Comparison of ENCODE assay signal across 8 mouse cellular contexts in the genomic region with DNA sequence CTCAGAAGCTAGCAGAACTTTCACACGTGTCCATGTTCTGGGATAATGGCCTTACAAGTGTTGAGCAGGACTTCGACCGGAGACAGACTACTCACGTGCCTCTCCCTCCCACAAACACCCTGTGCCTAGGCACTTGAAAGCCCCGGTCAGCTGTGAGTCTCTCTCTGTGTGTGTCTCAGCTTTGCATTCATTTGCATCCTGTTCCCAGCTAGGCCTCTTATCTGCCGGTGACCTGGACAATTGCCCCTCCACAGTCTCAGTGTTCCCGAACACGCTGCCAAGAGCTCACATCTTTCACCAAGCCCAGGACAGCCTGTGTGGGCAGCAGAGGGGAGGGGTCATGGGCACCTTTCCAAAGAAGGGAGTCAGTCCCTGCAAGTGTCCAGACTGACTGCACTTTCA. TPM values are rescaled to one million over a fixed set of nuclear protein-coding genes. Genes with fewer than 3 reads are reported as not detected.
A peak's percentile ranks its signal among the peaks of the same experiment; 100 is the strongest.
DNase-seq lines count a peak whose midpoint lies in the region; ATAC-seq and TF ChIP-seq lines count a peak whose summit lies in the region.

No protein-coding gene starts in this region.

- H3K36me3 ChIP-seq in embryonic facial prominence, embryonic 13.5 days, result no peaks in the 10 kb centered on the region
- no peaks in the 10 kb centered on the region for H3K36me3 ChIP-seq in hindbrain, embryonic 13.5 days
- H3K36me3 ChIP-seq in liver, embryonic 16.5 days (ENCODE audit: control insufficient read depth, insufficient read depth), result no peaks in the 10 kb centered on the region

- 9% methylated on average over 8 of the region's 8 CpGs for WGBS in embryonic facial prominence, embryonic 13.5 days
- WGBS in hindbrain, embryonic 13.5 days, result 3% methylated on average over 8 of the region's 8 CpGs
- 8% methylated on average over 8 of the region's 8 CpGs for WGBS in liver, embryonic 16.5 days (ENCODE audit: insufficient replicate concordance)

- no peak for TF ChIP-seq CTCF in gastrocnemius, adult 2 months (IDR thresholded peaks at IDR 0.05)

- H3K9me3 ChIP-seq in embryonic facial prominence, embryonic 13.5 days, result no peaks in the 10 kb centered on the region
- no peaks in the 10 kb centered on the region for H3K9me3 ChIP-seq in hindbrain, embryonic 13.5 days
- H3K9me3 ChIP-seq in liver, embryonic 16.5 days (replicated peaks; ENCODE audit: control insufficient read depth, low read length), result no peaks in the 10 kb centered on the region

- no peak for ATAC-seq in embryonic facial prominence, embryonic 13.5 days (ENCODE audit: insufficient number of reproducible peaks, insufficient read depth, low FRiP score, low TSS enrichment, low read depth)
- no peak for ATAC-seq in hindbrain, embryonic 13.5 days (ENCODE audit: low FRiP score)
- ATAC-seq in liver, embryonic 16.5 days (ENCODE audit: low read depth), result peak; percentile 22

- H3K27me3 ChIP-seq in embryonic facial prominence, embryonic 13.5 days, result peaks cover 57% of the 10 kb centered on the region
- H3K27me3 ChIP-seq in hindbrain, embryonic 13.5 days, result peaks cover 70% of the 10 kb centered on the region
- H3K27me3 ChIP-seq in liver, embryonic 16.5 days (ENCODE audit: control insufficient read depth, insufficient read depth, low read depth, low read length), result peaks cover 38% of the 10 kb centered on the region

- H3K4me1 ChIP-seq in embryonic facial prominence, embryonic 13.5 days, result peaks cover 41% of the 10 kb centered on the region
- H3K4me1 ChIP-seq in hindbrain, embryonic 13.5 days (replicated peaks), result peaks cover 34% of the 10 kb centered on the region
- H3K4me1 ChIP-seq in liver, embryonic 16.5 days (ENCODE audit: control insufficient read depth, low read depth, low read length), result peaks cover 5% of the 10 kb centered on the region

- H3K9ac ChIP-seq in embryonic facial prominence, embryonic 13.5 days, result no peak overlapping the region
- no peak overlapping the region for H3K9ac ChIP-seq in hindbrain, embryonic 13.5 days
- no peak overlapping the region for H3K9ac ChIP-seq in liver, embryonic 16.5 days (ENCODE audit: low read depth, low read length)

- H3K4me3 ChIP-seq in gastrocnemius, adult 2 months, result peak overlapping the region; percentile 94
- H3K4me3 ChIP-seq in embryonic facial prominence, embryonic 13.5 days, result peak overlapping the region; percentile 63; the same call in 1 of the 2 replicates
- H3K4me3 ChIP-seq in hindbrain, embryonic 13.5 days, result peak overlapping the region; percentile 53; the same call in 1 of the 2 replicates
- peak overlapping the region; percentile 65 for H3K4me3 ChIP-seq in liver, embryonic 16.5 days (ENCODE audit: low read depth, low read length)

- DNase-seq in gastrocnemius, adult 2 months, result peak; percentile 59
- DNase-seq in gastrocnemius, adult 8-10 months (ENCODE audit: low spot score in 2 of 2), result no peak
- DNase-seq in testis, postnatal 14 days (ENCODE audit: low spot score), result peak; percentile 88
- DNase-seq in cerebellum, adult 8-10 months, result no peak
- no peak for DNase-seq in layer of hippocampus, postnatal 36 days

- H3K4me2 ChIP-seq in embryonic facial prominence, embryonic 13.5 days, result peak overlapping the region; percentile 96
- no peak overlapping the region; the same call in 1 of the 2 replicates for H3K4me2 ChIP-seq in hindbrain, embryonic 13.5 days
- peak overlapping the region; percentile 64 for H3K4me2 ChIP-seq in liver, embryonic 16.5 days (ENCODE audit: low read depth, low read length)

- intact Hi-C loops in gastrocnemius, adult 2 months (cut with DNase I), result no loop called here

- H3K27ac ChIP-seq in gastrocnemius, adult 2 months, result peak overlapping the region; percentile 93
- no peak overlapping the region for H3K27ac ChIP-seq in embryonic facial prominence, embryonic 13.5 days
- H3K27ac ChIP-seq in hindbrain, embryonic 13.5 days, result no peak overlapping the region
- peak overlapping the region; percentile 77 for H3K27ac ChIP-seq in liver, embryonic 16.5 days (ENCODE audit: low read length)

RNA-seq across cellular contexts. Expression of a gene that starts 0.7 kb away (rescaled TPM):
- 1 to 10 TPM; 6.1 to 6.8 TPM for total RNA-seq in gastrocnemius, adult 2 months (2021)
- total RNA-seq in gastrocnemius, adult 8-10 months (2022), result 1 to 10 TPM; 3.4 to 6.0 (median 4.4) TPM
- 3.0 and 3.2 TPM in 2 replicates for polyA plus RNA-seq in embryonic facial prominence, embryonic 13.5 days (2015; fragmentation: Nextera tagmentation; extraction: Ambion mirVana)
- 1.6 TPM in 2 replicates for polyA plus RNA-seq in hindbrain, embryonic 13.5 days (2015; fragmentation: Nextera tagmentation; extraction: Ambion mirVana)
- 1.8 and 2.1 TPM in 2 replicates for polyA plus RNA-seq in liver, embryonic 16.5 days (2015; fragmentation: Nextera tagmentation; extraction: Ambion mirVana)
- total RNA-seq in layer of hippocampus, postnatal 36 days (2021), result 1 to 10 TPM; 5.1 to 5.8 TPM

RNA-seq across cellular contexts. Expression of a gene that starts 30.2 kb away (rescaled TPM):
- 1 to 10 TPM; 2.6 to 3.1 TPM for total RNA-seq in gastrocnemius, adult 2 months (2021)
- 1 to 10 TPM; 2.3 to 3.6 (median 2.7) TPM for total RNA-seq in gastrocnemius, adult 8-10 months (2022)
- polyA plus RNA-seq in embryonic facial prominence, embryonic 13.5 days (2015; fragmentation: Nextera tagmentation; extraction: Ambion mirVana), result 16.1 and 18.8 TPM in 2 replicates
- 36.7 and 40.1 TPM in 2 replicates for polyA plus RNA-seq in hindbrain, embryonic 13.5 days (2015; fragmentation: Nextera tagmentation; extraction: Ambion mirVana)
- 4.5 and 5.4 TPM in 2 replicates for polyA plus RNA-seq in liver, embryonic 16.5 days (2015; fragmentation: Nextera tagmentation; extraction: Ambion mirVana)
- 1 to 10 TPM; 5.4 to 6.2 TPM for total RNA-seq in layer of hippocampus, postnatal 36 days (2021)

RNA-seq across cellular contexts. Expression of a gene that starts 38.9 kb away (rescaled TPM):
- 1 to 10 TPM; 8.5 to 10.0 TPM for total RNA-seq in gastrocnemius, adult 2 months (2021)
- total RNA-seq in gastrocnemius, adult 8-10 months (2022), result 1 to 10 TPM; 4.1 to 7.3 (median 6.2) TPM
- polyA plus RNA-seq in embryonic facial prominence, embryonic 13.5 days (2015; fragmentation: Nextera tagmentation; extraction: Ambion mirVana), result 25.2 and 28.6 TPM in 2 replicates
- polyA plus RNA-seq in hindbrain, embryonic 13.5 days (2015; fragmentation: Nextera tagmentation; extraction: Ambion mirVana), result 9.5 and 11.0 TPM in 2 replicates
- 12.1 and 13.1 TPM in 2 replicates for polyA plus RNA-seq in liver, embryonic 16.5 days (2015; fragmentation: Nextera tagmentation; extraction: Ambion mirVana)
- 10 to 100 TPM; 12.4 to 13.2 TPM for total RNA-seq in layer of hippocampus, postnatal 36 days (2021)

RNA-seq across cellular contexts. Expression of a gene that starts 51.8 kb away (rescaled TPM):
- not detected for total RNA-seq in gastrocnemius, adult 2 months (2021)
- total RNA-seq in gastrocnemius, adult 8-10 months (2022), result not detected
- 1.3 TPM in 1 of 2 replicates, not detected in the other for polyA plus RNA-seq in embryonic facial prominence, embryonic 13.5 days (2015; fragmentation: Nextera tagmentation; extraction: Ambion mirVana)
- polyA plus RNA-seq in hindbrain, embryonic 13.5 days (2015; fragmentation: Nextera tagmentation; extraction: Ambion mirVana), result not detected in 2 replicates
- polyA plus RNA-seq in liver, embryonic 16.5 days (2015; fragmentation: Nextera tagmentation; extraction: Ambion mirVana), result 9.1 and 15.8 TPM in 2 replicates
- total RNA-seq in layer of hippocampus, postnatal 36 days (2021), result not detected

Comparison
In these comparisons a context has a peak if more than half of its experiments do, and no peak if none do; other contexts are left out.
1. DNase-seq: peak in gastrocnemius, adult 2 months (single experiment) and testis, postnatal 14 days (single experiment); none in gastrocnemius, adult 8-10 months (0 of 2), cerebellum, adult 8-10 months (single experiment) and layer of hippocampus, postnatal 36 days (0 of 2).
2. H3K27ac ChIP-seq: peak in gastrocnemius, adult 2 months (single experiment) and liver, embryonic 16.5 days (single experiment); none in embryonic facial prominence, embryonic 13.5 days (single experiment) and hindbrain, embryonic 13.5 days (single experiment).
3. Peak in every context shown above with its lines, with median percentiles within 50 percentile points of each other: H3K4me3 ChIP-seq.